Mouse (Mus musculus) frontal cortex, postnatal 25 days (tissue): ENCODE results near the gene Polr1d.

Experiments
- DNase-seq, 2 experiments: peaks; one replicate each; pipeline ENCODE4 v3.0.0; 2022; ENCODE audit warnings: low spot score in 2 of 2

The Polr1d gene

DNA sequence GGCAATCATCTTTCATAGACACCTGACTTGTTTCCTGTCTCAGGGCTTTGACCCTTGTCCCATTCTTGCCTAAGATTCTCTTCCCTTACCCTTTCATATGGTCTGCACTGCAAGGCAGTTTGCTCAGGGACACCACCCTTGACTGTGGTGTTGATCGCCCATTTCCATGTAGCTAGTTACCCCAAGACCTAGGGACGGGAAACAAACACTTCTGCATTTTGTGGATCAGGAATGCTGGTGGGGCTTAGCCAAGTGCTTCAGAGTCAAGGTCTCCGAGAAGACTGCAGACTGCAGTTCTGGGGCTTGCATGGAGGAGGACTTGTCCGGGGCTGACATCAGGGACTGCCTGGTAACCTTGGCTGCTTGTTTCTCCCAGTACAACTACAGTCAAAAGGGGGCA, 10.0 kb downstream of the Polr1d start:
- no peak for DNase-seq

DNA sequence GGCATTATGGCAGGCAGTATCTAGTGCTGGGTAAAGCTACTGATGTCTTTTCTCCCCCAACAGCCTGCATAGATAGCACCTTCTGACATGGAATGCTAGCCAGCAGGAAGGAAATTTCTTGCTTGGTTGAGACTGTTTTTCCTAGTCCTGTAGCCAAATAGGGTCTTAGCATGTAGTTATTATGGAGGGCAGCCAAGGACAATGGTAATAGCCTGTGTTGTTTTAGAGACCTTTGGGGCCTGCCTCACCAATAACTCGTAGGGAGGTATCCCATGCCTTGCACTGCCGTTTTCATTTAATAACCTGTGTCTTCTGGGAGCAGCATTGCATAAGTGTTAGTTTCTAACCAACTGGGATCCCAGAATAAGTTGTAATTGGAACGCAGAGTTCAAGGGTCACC, 13.0 kb downstream of the Polr1d start:
- DNase-seq, result no peak

DNA sequence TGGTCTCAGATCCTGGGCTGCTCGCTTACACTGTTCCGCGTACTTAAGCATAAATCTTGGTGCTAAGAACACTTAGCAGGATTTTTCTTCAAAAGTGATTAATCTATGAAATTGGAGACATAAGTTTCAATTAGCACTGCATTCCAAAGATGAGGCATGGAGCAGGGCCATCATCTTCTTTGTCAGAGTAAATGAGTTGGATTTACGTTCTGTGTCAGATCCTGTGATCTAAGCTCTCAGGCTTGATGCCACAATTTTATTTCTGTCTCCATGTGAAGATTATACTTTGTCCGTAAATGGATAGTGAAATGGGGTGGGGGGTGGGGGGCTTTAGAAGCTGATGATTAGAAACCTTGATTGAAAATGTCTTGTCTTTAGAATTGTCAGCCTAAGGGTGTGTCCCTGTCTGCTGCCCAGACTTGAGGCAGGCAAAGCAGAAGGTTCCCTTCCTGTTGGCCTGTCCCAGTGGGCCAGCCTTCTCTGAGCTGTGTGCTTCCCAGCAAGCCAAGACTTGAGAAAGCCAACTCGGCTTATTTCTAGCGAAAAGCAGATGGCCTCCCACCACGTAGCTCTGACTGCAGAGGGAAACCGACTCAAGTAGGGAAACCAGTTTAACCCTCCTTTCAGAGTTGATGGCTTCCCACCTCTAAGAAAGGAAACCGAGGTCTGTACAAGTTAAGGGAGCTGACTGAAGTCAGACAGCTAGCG, 13.6 kb downstream of the Polr1d start:
- DNase-seq, result no peak

DNA sequence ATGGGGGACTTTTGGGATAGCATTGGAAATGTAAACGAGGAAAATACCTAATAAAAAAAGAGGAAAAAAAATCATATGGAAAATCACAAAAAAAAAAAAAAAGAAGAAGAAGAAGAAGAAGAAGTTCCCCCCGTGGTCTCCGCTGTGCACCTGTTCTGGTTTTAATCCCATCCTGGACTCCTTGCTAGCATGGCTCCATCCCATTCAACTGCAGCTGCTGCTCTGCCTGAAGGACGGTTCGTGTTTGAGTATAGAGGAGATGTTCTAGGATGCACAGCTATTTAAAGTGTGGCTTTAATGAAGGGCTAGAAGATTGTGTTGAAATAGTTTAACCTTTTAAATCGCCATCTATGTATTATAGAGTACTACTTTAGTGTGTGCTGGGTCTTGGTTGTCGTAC, 15.6 kb downstream of the Polr1d start:
- no peak for DNase-seq

DNA sequence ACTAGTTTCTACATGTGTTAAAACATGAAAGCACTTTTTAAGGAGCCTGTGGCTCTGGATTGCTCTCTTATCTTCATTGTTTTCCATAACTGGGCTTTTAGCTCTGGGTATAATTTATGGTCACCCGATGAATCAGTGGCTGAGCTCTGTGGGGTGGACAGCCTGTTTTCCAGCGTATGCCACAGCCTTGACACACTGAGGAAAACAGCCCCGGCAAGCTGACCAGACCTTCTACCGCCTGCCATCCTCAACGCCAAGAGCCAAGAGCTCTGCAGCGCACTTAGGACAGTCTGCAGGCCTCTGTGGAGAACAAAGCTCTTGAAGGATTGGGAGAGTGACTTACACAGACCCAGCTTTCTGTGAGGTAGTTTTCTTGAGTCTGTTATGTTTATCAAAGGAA, 17.4 kb downstream of the Polr1d start:
- DNase-seq, result no peak

DNA sequence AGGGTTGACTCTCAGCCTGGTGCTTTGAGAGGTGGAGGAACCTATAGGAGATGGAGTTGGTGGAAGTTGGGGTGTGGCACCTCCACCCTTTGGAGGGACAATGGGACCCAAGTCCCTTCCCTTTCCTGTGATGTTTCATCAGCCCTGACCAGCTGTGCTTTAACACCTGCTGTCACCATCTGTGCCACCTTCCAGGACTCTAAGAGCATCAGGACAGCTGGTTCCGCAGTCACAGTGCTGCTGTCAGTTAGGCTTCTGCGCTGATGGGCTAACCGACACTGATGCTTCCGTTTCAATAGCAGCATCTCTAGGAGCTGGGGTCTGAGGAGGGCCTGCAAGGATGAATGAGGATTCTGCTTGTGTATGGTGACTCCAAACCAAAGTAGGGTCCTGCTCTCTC, 19.7 kb downstream of the Polr1d start:
- no peak for DNase-seq

DNA sequence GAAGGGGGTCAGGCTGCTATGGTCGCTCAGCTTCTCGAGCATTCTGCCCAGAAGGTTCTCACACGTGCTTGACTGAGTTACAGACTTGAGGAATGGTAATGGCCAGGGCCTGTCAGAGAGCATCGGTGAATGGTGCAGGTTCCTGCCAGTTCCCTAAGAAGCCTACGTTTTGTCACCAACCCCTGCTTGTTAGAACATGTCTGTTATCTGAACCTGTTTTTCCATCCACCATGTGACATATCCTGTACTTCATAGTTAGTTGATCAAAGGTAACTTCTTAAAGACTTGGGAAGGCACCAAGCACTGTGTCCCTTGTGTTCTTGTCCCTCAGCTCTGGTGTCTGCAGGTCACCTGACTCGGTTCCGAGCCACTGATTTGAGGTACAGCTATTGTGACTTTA, 21.8 kb downstream of the Polr1d start:
- no peak for DNase-seq

DNA sequence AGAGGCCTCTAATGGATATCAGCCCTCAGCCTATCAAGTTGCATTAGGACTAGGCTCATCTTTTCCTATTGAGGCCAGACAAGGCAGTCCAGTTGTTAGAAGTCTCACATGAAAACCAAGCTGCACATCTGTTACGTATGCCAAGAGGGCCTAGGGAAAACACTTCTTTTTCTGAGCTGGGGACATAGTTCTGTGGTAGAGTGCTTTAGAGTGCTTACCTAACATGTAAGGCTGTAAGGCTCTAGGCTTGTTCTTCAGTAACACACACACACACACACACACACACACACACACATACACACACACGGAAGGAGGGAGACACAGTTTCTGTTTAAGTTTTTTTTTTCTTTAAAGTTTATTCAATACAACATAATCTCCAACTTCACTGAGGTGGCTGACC, 23.3 kb downstream of the Polr1d start:
- DNase-seq, result no peak

DNA sequence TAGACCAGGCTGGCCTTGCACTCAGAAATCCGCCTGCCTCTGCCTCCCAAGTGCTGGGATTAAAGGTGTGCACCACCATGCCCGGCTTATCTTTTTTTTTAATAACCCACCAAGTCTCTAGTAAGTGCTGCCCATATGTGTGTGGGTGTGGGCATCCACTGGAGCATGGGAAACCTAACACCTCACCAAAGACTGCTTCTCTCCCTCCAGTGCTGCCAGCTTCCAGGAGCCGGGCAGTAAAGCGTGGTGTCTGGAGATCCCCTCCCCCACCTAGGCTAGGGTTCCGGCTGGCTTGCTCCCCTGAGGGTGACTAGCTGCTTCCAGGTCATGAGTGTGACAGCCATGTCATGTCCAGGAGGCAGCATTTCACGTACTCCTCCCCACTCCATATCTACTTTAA, 25.4 kb downstream of the Polr1d start:
- no peak for DNase-seq

DNA sequence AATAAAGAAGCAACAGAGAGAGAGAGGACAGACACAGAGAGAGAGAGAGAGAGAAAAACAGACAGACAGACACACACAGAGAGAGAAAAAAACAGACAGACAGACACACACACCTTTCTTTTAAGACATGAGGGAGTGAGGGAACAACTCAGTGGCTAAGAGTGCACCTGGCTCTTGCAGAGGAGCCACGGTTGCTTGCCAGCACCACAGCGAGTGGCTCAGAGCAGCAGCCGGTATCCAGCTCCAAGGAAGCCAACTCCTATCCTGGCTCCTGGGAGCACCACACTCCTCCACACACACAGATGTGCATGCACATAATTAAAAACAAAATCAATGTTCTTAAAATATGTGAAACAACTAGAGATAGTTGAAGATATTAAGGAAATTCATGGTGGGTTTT, 30.4 kb downstream of the Polr1d start:
- no peak for DNase-seq

DNA sequence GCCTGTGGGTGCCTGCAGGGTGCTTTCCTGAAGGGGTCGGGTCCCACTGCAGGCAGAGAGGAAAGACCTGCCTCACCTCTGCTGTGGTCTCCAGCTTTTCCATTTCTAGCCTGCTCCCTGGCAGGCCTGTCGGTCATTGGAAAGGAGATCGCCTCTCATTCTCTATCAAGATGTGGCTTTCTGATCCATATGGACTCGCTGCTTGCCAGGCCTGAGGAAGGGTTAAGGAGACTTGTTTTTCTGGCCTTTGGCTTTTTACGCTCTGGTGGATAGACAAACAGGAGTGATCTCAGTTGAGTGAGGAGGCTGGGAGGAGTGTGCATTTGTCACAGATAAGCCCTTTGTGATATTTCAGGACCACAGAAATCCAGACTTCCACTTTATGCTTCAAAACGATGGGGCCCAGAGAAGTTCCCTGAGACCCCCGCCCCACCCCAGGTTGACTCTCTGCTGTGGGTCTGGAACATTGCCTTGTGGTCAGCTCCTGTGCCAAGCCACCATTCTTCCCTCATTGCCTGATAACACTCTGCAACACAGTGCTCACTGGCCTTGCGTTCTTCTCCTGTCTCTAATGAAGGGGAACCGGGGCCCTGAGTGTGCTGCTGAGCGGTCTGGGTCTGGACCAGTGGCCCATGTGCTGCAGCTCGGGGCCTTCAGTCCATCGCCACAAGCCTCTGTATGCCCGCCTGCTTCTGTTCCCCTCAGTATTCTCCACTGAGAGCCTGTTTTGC, 32.2 kb downstream of the Polr1d start:
- DNase-seq, result no peak

DNA sequence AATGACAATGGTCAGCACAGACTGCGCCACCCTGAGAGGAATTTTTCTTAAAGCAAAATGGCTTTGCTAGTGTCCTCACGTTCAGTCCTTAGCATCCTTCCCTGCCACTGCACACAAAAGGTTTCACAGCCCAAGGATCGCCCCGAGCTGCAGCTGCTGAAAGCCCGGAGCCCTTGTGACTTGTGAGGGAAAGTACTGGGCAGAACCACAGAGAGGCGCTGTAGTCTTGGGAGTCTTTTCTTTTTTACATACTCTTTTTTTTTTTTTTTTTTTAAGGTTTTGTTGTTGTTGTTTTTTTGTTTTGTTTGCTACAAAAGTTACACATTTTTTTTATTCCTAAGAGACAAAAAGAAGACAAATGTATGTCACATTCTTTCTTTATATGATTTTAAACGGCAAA, 37.9 kb downstream of the Polr1d start:
- no peak for DNase-seq

DNA sequence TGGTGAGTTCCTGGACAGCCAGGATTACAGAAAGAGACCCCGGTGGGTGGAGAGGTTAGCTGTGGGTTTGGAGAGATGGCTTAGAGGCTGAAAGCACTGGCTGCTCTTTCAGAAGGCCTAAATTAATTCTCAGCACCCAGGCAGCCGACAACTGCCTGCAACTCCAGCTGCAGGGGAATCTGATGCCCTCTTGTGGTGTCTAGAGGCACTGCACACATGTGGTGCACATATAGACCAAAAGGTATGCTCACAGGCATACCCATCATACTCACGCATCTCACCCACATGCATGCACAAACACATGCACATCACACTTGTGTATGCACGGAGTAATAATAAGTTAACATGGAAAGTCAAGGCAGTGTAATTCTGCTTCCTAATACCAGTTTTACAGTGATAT, 38.8 kb downstream of the Polr1d start:
- no peak for DNase-seq

DNA sequence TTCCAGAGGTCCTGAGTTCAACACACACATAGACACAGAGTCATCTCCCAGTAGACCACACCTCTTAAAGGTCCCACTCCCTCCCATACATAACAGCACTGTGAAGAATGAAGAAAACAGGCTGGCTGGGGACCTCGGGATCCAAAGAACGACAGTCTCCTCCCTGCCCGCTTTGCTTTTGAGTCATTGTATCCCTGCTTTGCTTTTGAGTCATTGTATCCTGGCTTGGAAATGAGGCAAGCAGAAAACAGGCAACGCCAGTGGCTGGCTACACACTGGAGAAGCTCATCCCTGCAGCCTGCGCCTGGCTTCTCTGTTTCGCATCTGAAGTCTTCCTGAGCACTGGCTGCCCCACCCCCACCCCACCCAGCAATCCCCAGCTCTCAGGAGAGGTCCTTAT, 40.2 kb downstream of the Polr1d start:
- no peak for DNase-seq

DNA sequence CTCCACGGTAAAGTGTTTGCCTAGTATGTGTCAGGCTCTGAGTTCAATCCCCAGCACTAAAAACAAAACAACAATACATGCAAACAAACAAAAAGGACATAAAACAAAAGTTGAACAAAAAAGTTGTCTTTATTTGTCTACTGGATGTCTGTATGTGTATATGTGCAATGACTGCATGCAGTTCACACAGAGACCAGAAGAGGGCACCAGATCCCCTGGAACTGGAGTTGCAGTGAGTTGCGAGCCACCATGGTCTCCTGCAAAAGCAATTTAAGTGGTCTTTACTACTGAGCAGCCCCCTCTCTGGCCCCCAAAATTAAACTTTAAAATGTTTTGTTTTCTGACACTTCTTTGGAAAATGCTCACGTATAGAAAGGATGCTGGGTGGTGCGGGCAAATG, 44.3 kb downstream of the Polr1d start:
- DNase-seq, result no peak

DNA sequence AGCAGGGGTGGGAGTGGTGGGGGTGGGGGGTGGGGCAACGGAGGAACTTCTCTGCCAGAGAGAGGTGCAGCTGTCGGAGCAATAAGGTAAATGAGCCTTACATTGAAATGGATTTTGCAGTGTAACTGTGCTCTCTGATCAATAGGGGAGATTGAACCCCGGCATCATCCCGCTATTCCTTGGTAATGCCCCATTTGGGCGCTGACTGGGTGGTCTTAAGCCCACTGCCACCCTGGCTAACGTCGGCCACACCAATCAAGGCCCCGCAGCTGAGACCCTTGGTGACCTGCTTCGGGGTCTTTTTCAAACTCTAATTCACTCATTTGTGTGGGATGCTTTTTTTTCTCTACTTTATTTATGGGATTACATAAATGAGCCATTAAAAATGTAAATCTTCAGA, 47.9 kb downstream of the Polr1d start:
- DNase-seq, result no peak

DNA sequence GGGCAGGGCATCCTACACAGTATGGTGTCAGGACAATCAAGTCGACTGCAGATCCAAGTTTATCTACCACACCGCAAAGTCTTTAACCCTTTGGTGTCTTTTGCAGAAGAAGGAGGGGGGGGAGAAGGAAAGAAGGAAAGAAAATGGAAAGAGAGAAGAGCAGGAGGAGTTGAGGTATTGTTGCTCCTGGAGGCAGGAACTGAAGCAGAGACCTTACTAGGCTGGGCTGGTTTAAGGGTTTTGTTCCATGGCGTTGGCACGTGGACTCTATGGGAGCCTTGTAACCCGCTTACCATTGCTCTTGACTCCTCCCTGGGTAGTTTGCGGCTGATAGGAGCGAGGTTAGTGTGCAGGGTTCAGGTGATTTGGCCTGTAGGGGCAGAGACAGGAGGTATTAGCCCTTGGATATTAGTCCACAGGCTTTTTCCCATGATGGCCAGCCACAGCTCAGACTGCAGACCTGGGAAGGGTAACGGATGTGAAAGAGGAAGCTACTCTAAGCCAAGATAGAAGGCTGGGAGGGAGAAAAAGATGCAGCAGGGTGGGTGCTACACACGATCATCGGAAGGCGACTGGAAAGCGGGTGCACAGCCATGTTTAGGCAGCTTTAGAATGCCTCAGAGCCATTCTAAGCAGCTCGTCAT, 48.8 kb downstream of the Polr1d start:
- DNase-seq, result no peak

DNA sequence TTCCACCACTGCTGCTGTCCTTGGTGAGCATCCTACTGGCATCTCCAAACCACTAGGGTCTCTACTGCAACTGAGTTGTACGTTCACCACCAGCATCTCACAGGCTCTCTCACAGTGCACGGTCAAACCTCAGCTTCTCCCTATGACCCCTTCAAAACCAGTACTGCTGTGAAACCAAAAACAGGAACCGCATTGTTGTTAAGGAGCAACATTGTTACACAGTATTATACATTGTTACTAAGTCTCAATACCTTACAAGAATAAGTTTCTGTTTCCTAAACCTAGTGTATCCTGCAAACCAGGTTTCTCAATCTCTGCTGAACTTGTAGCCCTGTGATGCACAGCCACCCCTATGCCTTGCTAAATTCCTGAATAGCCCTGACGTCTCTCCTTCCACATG, 51.0 kb downstream of the Polr1d start:
- no peak for DNase-seq

DNA sequence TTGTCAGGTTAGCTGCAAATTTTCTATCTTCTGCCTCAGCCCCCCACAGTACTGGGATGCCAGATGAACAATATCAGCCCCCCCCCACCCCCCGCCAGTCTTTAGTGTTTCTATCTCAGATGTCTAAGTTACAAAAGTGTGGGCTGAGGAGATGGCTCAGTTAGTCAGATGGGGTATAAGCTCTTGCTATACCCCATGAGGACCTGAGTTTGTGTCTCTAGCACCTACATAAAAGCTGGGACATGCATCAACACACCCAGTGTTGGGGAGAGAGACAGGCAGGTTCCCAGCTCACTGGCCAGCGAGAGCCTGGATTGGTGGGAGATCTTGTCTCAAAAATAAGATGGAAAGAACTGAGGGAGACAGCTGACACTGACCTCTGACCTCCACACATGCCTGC, 52.6 kb downstream of the Polr1d start:
- no peak for DNase-seq

DNA sequence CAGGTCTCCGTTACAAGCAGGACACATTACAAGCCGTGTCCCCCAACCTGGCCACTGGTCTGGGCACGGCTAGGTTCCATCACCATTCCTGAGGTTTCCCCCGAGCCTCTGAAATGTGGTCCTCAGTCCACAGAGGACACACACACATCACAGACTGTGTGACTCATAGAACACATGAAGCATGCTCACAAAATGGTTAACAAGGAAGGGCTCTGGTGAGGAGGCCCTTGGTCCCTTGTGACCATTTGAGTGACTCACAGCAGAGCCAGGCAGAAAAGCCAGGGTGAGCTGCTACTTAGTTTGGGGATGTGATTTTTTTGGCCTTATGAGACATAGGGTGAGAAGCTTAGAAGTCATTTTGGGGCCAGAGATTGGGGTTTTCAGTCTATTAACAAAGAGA, 55.1 kb downstream of the Polr1d start:
- no peak for DNase-seq

DNA sequence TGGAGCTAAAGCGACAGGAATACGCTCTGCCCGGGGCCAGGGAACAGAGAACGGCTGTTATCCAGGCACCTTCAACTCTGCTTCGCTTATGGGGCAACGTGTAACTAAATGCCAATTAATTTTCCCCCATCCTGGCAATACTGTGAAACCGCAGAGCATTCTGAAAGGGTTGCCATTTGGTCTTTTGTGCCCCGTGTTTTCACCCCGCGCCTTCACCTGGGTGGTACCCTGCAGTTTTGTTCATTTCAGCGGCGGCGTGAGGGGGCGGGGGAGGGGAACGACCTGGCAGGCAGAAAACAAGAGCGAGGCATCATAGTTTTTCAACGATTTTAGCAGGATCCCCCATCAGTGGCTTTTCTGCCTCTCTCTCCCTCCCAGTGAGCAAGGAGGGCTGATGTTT, 56.8 kb downstream of the Polr1d start:
- no peak for DNase-seq

DNA sequence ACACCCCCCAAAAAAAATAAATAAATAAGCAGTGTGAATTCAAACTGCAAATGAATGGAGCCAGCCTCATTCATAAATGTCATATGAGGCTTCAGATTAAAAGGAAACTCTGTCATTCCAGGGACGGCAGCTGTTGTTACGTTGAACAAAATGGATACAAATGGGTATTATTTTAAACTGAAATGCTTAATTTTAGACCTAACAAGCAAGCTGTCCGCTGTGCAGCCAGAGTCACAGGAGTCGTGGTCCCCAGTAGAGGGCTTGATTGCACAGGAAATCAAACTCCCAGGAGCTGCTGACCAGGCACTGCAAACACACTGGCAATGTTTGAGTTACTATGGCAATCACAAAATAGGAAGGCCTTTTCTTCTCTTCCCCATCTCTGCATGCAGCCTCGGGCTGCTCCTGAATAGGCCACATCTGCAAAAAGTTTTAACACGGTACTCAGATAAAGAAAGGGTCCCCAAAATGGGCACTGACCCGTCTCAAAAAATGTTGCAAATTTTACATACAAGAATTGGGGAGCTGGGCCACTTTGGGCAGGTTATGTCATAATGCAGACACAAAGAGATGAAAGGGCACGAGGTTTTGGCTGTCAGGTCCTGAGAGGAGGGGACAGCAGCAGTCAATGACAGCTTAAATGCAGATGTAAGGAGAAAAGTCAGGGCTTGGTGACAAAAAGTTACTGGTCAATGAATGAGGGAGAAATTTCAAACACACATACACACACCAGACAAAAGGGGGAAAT, 57.7 kb downstream of the Polr1d start:
- DNase-seq, result no peak

DNA sequence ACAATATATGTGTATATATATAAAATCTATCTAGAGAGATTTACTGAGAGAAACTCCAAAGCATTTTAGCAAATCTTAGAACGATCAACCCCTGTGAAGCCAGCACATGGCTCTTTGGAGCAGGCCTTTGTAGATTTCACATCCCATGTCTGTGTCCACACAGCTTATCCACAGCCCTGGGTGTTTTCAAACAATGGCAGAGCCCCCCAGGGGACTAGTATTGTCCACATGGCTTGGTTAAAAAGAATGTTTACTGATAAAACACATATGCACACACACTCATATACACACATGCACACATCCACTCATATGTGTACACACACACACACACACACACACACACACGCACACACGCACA, 58.2 kb downstream of the Polr1d start:
- no peak for DNase-seq
